Mouse (Mus musculus) limb, embryonic 11.5 days (tissue): ENCODE data around the gene Cacna1f. TPM values are rescaled to one million over a fixed set of nuclear protein-coding genes. Genes with fewer than 3 reads are reported as not detected.
A peak's percentile ranks its signal among the peaks of the same experiment; 100 is the strongest.

Source experiments
- ATAC-seq: fragments of 200-750 bp; cut with Nextera tagmentation; 2 replicates; pipeline ENCODE4 v1.8.0; 2017; ENCODE audit warnings: low read depth; ENCODE audit not compliant: insufficient number of reproducible peaks, low FRiP score, low TSS enrichment
- DNase-seq: peaks from one replicate; pipeline ENCODE4 v3.0.0-alpha.2; 2015; ENCODE audit warnings: low spot score
- H3K27ac ChIP-seq: fragments of 300-500 bp; sonication (generic); replicated peaks from 2 replicates; pipeline ENCODE4 v1.5.1; 2014; ENCODE audit warnings: low read depth, mild to moderate bottlenecking, low read length
- H3K27me3 ChIP-seq: fragments of 300-500 bp; sonication (generic); 2 replicates; pipeline ENCODE4 v1.6.1; 2014; ENCODE audit warnings: mild to moderate bottlenecking, low read length, mixed read lengths; ENCODE audit not compliant: control insufficient read depth, insufficient read depth
- H3K36me3 ChIP-seq: fragments of 300-500 bp; sonication (generic); 2 replicates; pipeline ENCODE4 v1.6.1; 2014; ENCODE audit warnings: mild to moderate bottlenecking, low read length, moderate library complexity, mixed read lengths; ENCODE audit not compliant: control insufficient read depth, insufficient read depth
- H3K4me1 ChIP-seq: fragments of 300-500 bp; sonication (generic); 2 replicates; pipeline ENCODE4 v1.6.1; 2014; ENCODE audit warnings: low read length, mixed read lengths; ENCODE audit not compliant: control insufficient read depth, insufficient read depth
- H3K4me2 ChIP-seq: fragments of 300-500 bp; sonication (generic); 2 replicates; pipeline ENCODE4 v1.6.1; 2014; ENCODE audit warnings: low read depth, mild to moderate bottlenecking, moderate library complexity; ENCODE audit not compliant: severe bottlenecking
- H3K4me3 ChIP-seq: fragments of 300-500 bp; sonication (generic); 2 replicates; pipeline ENCODE4 v1.5.1; 2014; ENCODE audit warnings: low read depth, low read length
- H3K9ac ChIP-seq: fragments of 300-500 bp; sonication (generic); 2 replicates; pipeline ENCODE4 v1.6.1; 2014; ENCODE audit warnings: mild to moderate bottlenecking, low read length
- H3K9me3 ChIP-seq: fragments of 300-500 bp; sonication (generic); 2 replicates; pipeline ENCODE4 v1.6.1; 2016; ENCODE audit warnings: low read length; ENCODE audit not compliant: control insufficient read depth
- WGBS: fragments of 180-500 bp; shearing (Covaris S2); extraction: QIAGEN DNeasy Blood & Tissue Kit; methylation state at CpG from one replicate; pipeline ENCODE4 v1.1.7; 2014; 5-methylcytosine and 5-hydroxymethylcytosine counted together
- polyA plus RNA-seq: library from polyadenylated mRNA; unstranded; fragments of >200 nt; fragmentation: Nextera tagmentation; extraction: Ambion mirVana; gene quantifications from 2 replicates; pipeline ENCODE4 v1.2.1, GENCODE M21; 2014

Cacna1f gene
- polyA plus RNA-seq, 1 experiment from 2014 or later, result not detected

- H3K27me3 ChIP-seq, result peaks cover 6% of the 10 kb centered on the region; the same call in 1 of the 2 replicates
- no peak overlapping the region for H3K4me3 ChIP-seq
- no peak overlapping the region for H3K4me2 ChIP-seq
- ATAC-seq (no peak), DNase-seq (no peak)
- no peak overlapping the region for H3K9ac ChIP-seq
- H3K4me1 ChIP-seq, result no peaks in the 10 kb centered on the region
- no peaks in the 10 kb centered on the region for H3K9me3 ChIP-seq
- 27% methylated on average over 12 of the region's 12 CpGs for WGBS
- H3K27ac ChIP-seq, result no peak overlapping the region
- no peaks in the 10 kb centered on the region for H3K36me3 ChIP-seq
These were observed 33.9 kb downstream of the Cacna1f start for GRCm38 (mm10) chrX:7640785-7641184.

DNA sequence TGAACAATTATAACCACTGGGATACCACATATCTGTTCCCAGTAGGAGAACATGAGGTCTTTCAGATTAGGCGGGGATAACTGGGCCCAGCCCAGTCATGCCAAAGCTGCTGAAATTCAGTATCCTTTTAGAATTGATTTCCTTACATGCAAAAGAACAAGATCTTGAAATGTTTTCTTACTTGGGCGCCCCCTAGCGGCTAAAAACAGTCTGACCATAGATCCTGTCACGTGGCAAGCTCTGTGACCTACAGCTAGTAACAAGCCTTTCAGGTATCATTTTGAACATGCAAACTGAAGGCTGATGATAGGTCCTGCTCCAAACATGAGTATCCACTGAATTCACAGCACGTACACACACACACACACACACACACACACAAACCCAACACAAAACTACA lies 38.5 kb downstream of the Cacna1f start:
- H3K4me2 ChIP-seq, result no peak overlapping the region
- H3K4me3 ChIP-seq, result no peak overlapping the region
- no peaks in the 10 kb centered on the region for H3K27me3 ChIP-seq
- no peak overlapping the region for H3K9ac ChIP-seq
- H3K36me3 ChIP-seq, result no peaks in the 10 kb centered on the region
- DNase-seq, result peak; percentile 83
- H3K27ac ChIP-seq, result no peak overlapping the region
- H3K9me3 ChIP-seq, result no peaks in the 10 kb centered on the region
- no peaks in the 10 kb centered on the region for H3K4me1 ChIP-seq
- no peak for ATAC-seq
- WGBS, result 13% methylated on average over 5 of the region's 5 CpGs

- ATAC-seq, result peak; percentile 97
- peak overlapping the region; percentile 65 for H3K9ac ChIP-seq
- DNase-seq, result peak; percentile 72
- H3K36me3 ChIP-seq, result no peaks in the 10 kb centered on the region
- H3K4me3 ChIP-seq, result peak overlapping the region; percentile 36
- no peaks in the 10 kb centered on the region for H3K4me1 ChIP-seq
- no peaks in the 10 kb centered on the region for H3K9me3 ChIP-seq
- 0 out of 2 replicates have a peak overlapping the region, but pooled peaks have one; percentile 30 for H3K27ac ChIP-seq
- H3K4me2 ChIP-seq, result peak overlapping the region; percentile 60
- H3K27me3 ChIP-seq, result no peaks in the 10 kb centered on the region
- WGBS, result 18% methylated on average over 25 of the region's 25 CpGs
These were observed 41.9 kb downstream of the Cacna1f start for GRCm38 (mm10) chrX:7648671-7649304.

- ATAC-seq, result peak; percentile 46; the same call in 1 of the 2 replicates
- H3K4me2 ChIP-seq, result peak within 1 kb of the TSS; percentile 47
These were observed 50.3 kb downstream of the Cacna1f start, which contains the start of gene Prickle3 for GRCm38 (mm10) chrX:7657221-7657639. Prickle3 (plus strand) TSS chrX:7657260.

GRCm38 (mm10) chrX:7658031-7658784 lies 51.3 kb downstream of the Cacna1f start:
- H3K4me3 ChIP-seq, result peak overlapping the region; percentile 38; the same call in 1 of the 2 replicates
- H3K27ac ChIP-seq, result peak overlapping the region; percentile 42; the same call in 1 of the 2 replicates
- WGBS, result 26% methylated on average over 13 of the region's 15 CpGs
- H3K9ac ChIP-seq, result peak overlapping the region; percentile 22
- no peaks in the 10 kb centered on the region for H3K27me3 ChIP-seq
- H3K4me2 ChIP-seq, result peak overlapping the region; percentile 47
- no peaks in the 10 kb centered on the region for H3K36me3 ChIP-seq
- DNase-seq, result peak; percentile 51
- no peaks in the 10 kb centered on the region for H3K9me3 ChIP-seq
- H3K4me1 ChIP-seq, result no peaks in the 10 kb centered on the region
- peak; percentile 73 for ATAC-seq

More at GRCm38 (mm10) chrX:7657221-7657639, 50.3 kb downstream of the Cacna1f start, which contains the start of gene Prickle3:
- 11% methylated on average over 25 of the region's 26 CpGs for WGBS
- DNase-seq, result no peak
- H3K4me3 ChIP-seq, result peak within 1 kb of the TSS; percentile 38
- no peaks in the 10 kb centered on the region for H3K9me3 ChIP-seq
- H3K36me3 ChIP-seq, result no peaks in the 10 kb centered on the region
- H3K4me1 ChIP-seq, result no peaks in the 10 kb centered on the region
- H3K27ac ChIP-seq, result peak within 1 kb of the TSS; percentile 42; the same call in 1 of the 2 replicates
- no peaks in the 10 kb centered on the region for H3K27me3 ChIP-seq
- H3K9ac ChIP-seq, result peak within 1 kb of the TSS; percentile 56

DNA sequence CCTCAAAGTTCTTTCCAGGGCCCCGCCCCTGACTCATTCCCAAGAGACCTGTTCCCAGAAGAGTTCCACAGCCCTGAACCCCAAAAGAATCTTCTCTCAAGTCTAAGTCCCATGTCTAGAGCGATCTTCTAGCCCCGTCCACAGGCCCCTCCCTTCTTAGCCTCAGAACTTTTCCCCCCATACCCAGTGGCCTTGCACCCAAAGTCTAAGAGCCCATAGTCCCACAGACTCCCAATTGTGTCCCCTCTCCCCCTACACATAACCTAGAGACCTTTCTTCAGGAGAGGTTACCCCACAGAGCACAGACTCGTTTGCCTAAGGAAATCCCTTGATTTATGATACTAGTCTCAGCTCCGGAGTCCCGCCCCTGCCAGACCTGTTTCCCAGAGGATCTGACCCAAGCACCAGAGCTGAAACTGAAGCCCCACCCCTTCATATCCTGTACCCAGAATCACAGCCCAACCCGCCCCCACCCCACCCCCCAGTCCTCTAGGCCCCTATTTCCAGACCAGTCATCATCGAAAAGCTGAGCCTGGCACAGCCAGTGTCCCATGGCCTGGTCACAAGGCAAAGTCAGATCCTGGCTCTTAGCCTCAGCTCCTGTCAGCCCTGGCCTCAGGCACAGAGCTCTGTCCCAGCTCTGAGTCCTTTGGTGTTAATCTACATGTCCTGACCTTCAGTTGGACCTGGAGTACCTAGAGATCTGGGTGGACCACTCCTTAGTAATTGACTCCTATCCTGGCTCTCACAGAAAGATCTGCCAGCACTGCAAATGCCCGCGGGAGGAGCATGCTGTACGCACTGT lies 52.1 kb downstream of the Cacna1f start:
- peak; percentile 62 for ATAC-seq
- H3K4me3 ChIP-seq, result peak overlapping the region; percentile 38; the same call in 1 of the 2 replicates
- no peaks in the 10 kb centered on the region for H3K36me3 ChIP-seq
- 31% methylated on average over 11 of the region's 11 CpGs for WGBS
- H3K27me3 ChIP-seq, result no peaks in the 10 kb centered on the region
- no peaks in the 10 kb centered on the region for H3K9me3 ChIP-seq
- DNase-seq, result no peak
- H3K4me1 ChIP-seq, result no peaks in the 10 kb centered on the region
- peak overlapping the region; percentile 47; the same call in 1 of the 2 replicates for H3K4me2 ChIP-seq
- H3K27ac ChIP-seq, result 0 out of 2 replicates have a peak overlapping the region, but pooled peaks have one; percentile 30
- no peak overlapping the region for H3K9ac ChIP-seq

- H3K9ac ChIP-seq, result no peak overlapping the region
- no peak overlapping the region for H3K4me2 ChIP-seq
- no peaks in the 10 kb centered on the region for H3K27me3 ChIP-seq
- DNase-seq, result no peak
- no peak overlapping the region for H3K4me3 ChIP-seq
- 84% methylated on average over 4 of the region's 4 CpGs for WGBS
- H3K4me1 ChIP-seq, result no peaks in the 10 kb centered on the region
- H3K36me3 ChIP-seq, result no peaks in the 10 kb centered on the region
- H3K9me3 ChIP-seq, result no peaks in the 10 kb centered on the region
- H3K27ac ChIP-seq, result no peak overlapping the region
- ATAC-seq, result no peak
These were observed 54.2 kb downstream of the Cacna1f start for GRCm38 (mm10) chrX:7661086-7661485.

DNA sequence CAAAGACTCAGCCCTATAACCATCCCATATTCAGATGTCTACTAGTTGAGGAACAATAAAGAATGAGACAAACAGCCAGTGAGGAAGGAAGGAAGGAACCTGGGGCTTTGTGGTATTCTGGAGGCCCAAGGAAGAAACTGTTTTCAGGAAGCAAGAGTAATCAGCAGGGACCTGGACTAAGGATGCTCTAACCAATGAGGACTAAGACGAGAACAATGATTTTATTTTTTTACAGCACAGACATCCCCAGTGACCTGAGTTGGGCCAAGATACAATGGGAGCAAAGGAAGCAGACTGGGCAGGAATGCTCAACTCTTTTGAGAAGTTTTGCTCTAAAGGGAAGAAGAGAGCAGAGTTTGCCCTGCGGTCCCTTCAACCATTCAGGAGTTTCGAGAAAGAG lies 56.1 kb downstream of the Cacna1f start:
- no peak overlapping the region for H3K9ac ChIP-seq
- 82% methylated on average over 3 of the region's 3 CpGs for WGBS
- H3K4me1 ChIP-seq, result no peaks in the 10 kb centered on the region
- no peak overlapping the region for H3K4me3 ChIP-seq
- H3K27ac ChIP-seq, result no peak overlapping the region
- H3K4me2 ChIP-seq, result no peak overlapping the region
- DNase-seq (no peak), ATAC-seq (no peak)
- no peaks in the 10 kb centered on the region for H3K27me3 ChIP-seq
- H3K9me3 ChIP-seq, result no peaks in the 10 kb centered on the region
- no peaks in the 10 kb centered on the region for H3K36me3 ChIP-seq
